Mouse (Mus musculus) ovary, postnatal 14 days (tissue): ENCODE results near the gene Gjb6.

ENCODE experiments used
- DNase-seq: peaks from one replicate; pipeline ENCODE4 v3.0.0; 2022; ENCODE audit warnings: low spot score

The Gjb6 gene

DNA sequence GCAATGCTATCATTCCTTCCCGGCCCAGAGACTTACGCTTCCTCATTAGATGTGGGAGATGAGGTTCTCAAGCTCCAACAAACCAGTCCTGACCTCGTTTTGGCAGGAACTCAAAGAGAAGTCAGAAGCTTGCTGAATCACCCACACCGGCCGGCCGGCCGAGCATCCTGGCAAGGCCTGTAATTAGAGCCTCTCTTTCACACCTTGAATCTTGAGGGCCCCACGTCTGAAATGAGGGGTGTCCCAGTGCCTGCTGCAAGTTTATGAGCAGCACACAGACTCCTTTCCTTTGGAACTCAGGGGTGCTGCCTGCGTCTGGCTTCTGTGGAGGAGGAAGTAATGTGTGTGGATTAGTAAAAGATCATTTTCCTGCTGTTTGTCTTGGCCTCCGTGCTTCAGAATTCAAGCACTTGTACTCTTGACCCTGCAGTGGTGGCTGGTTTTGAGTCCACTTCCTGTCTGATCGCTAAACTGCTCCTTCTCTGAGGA, 49.2 kb downstream of the Gjb6 start:
- DNase-seq = no peak

- DNase-seq = no peak
Measured at GRCm38 (mm10) chr14:57082863-57083262, 50.5 kb downstream of the Gjb6 start.

DNA sequence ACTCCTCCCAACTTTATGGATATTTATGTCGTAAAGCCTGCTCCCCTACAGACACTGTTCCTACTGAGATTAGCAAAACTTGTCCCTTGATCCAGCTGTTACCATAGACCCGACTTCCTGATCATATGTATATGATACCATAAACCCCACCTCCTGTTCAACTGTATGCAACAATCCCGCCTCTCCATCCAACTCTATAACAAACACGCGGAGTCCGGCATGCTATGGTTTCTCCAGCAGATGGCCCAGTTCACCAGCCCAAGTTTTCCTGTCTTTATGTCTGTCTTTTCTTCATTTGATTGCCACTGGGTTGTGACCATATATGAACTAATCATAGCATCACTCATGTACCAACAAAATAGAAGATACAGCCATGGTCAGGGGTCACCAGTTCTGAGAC, 57.9 kb downstream of the Gjb6 start:
- no peak for DNase-seq
